Mouse (Mus musculus) forebrain, embryonic 15.5 days (tissue): ENCODE measurements around the gene Ccr1l1. TPM values are rescaled to one million over a fixed set of nuclear protein-coding genes. Genes with fewer than 3 reads are reported as not detected.

ENCODE experiments used
- ATAC-seq: fragments of 200-750 bp; cut with Nextera tagmentation; replicated peaks from 2 replicates; pipeline ENCODE4 v1.8.0; 2017; ENCODE audit warnings: mild to moderate bottlenecking, moderate TSS enrichment, moderate library complexity
- H3K27ac ChIP-seq: fragments of 300-500 bp; sonication (generic); replicated peaks from 2 replicates; pipeline ENCODE4 v1.5.1; 2015; ENCODE audit warnings: mild to moderate bottlenecking, inconsistent platforms
- H3K27me3 ChIP-seq: fragments of 300-500 bp; sonication (generic); 2 replicates; pipeline ENCODE4 v1.6.1; 2015; ENCODE audit warnings: inconsistent platforms
- H3K36me3 ChIP-seq: fragments of 300-500 bp; sonication (generic); 2 replicates; pipeline ENCODE4 v1.6.1; 2015; ENCODE audit warnings: mild to moderate bottlenecking, inconsistent platforms
- H3K4me1 ChIP-seq: fragments of 300-500 bp; sonication (generic); 2 replicates; pipeline ENCODE4 v1.6.1; 2015; ENCODE audit warnings: inconsistent platforms
- H3K4me2 ChIP-seq: fragments of 300-500 bp; sonication (generic); replicated peaks from 2 replicates; pipeline ENCODE4 v1.6.1; 2015; ENCODE audit warnings: mild to moderate bottlenecking, inconsistent platforms
- H3K4me3 ChIP-seq: fragments of 300-500 bp; sonication (generic); 2 replicates; pipeline ENCODE4 v1.5.1; 2015; ENCODE audit warnings: mild to moderate bottlenecking, inconsistent platforms
- H3K9ac ChIP-seq: fragments of 300-500 bp; sonication (generic); replicated peaks from 2 replicates; pipeline ENCODE4 v1.6.1; 2015; ENCODE audit warnings: mild to moderate bottlenecking, inconsistent platforms
- H3K9me3 ChIP-seq: fragments of 300-500 bp; sonication (generic); 2 replicates; pipeline ENCODE4 v1.6.1; 2016; ENCODE audit warnings: inconsistent platforms
- WGBS: fragments of 180-500 bp; shearing (Covaris S2); methylation state at CpG from one replicate; pipeline ENCODE4 v1.1.7; 2015; ENCODE audit warnings: mixed read lengths; 5-methylcytosine and 5-hydroxymethylcytosine counted together
- polyA plus RNA-seq: library from polyadenylated mRNA; unstranded; fragments of >200 nt; fragmentation: Nextera tagmentation; extraction: Ambion mirVana; gene quantifications from 2 replicates; pipeline ENCODE4 v1.2.1, GENCODE M21; 2015

Gene Ccr1l1
- polyA plus RNA-seq = not detected in 2 replicates

GRCm38 (mm10) chr9:123978308-123978707 is at the start of gene Ccr1l1:
Gene Ccr1l1, minus strand, starts transcription at chr9:123978408.
- H3K4me3 ChIP-seq = no peak within 1 kb of the TSS
- H3K4me2 ChIP-seq = no peak within 1 kb of the TSS
- H3K9ac ChIP-seq = no peak within 1 kb of the TSS
- no peaks in the 10 kb centered on the region for H3K9me3 ChIP-seq
- no peaks in the 10 kb centered on the region for H3K27me3 ChIP-seq
- ATAC-seq = no peak
- no peaks in the 10 kb centered on the region for H3K4me1 ChIP-seq
- no peak within 1 kb of the TSS for H3K27ac ChIP-seq
- H3K36me3 ChIP-seq = no peaks in the 10 kb centered on the region
- 70% methylated on average over 1 of the region's 1 CpGs for WGBS

DNA sequence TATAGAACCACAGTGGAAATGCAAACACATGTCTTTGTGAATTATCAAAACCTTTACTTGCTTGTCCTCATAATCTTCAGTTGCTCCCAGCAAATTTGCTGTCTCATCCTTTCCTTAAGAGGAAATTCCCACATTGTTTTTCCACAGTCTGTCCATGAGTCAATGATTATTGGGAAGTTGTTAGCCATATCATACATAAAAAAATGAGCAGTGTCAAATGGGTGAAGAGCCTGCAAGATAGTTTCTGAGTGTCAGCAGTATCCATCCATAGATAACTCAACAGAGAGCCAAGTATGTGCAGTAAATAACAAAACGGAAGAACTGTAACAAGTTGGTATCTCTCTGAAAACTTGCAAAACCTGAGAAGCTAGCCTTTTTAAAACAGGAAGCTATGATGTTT is 43.5 kb upstream of the Ccr1l1 start, which contains the start of gene Ccr3:
Ccr3 (plus strand) TSS at position 301 of the 400 bp plus-strand sequence.
- ATAC-seq = no peak
- no peaks in the 10 kb centered on the region for H3K4me1 ChIP-seq
- no peaks in the 10 kb centered on the region for H3K36me3 ChIP-seq
- no peak within 1 kb of the TSS for H3K4me2 ChIP-seq
- WGBS = 95% methylated on average over 1 of the region's 1 CpGs
- no peaks in the 10 kb centered on the region for H3K9me3 ChIP-seq
- no peaks in the 10 kb centered on the region for H3K27me3 ChIP-seq
- H3K4me3 ChIP-seq = no peak within 1 kb of the TSS
- H3K9ac ChIP-seq = no peak within 1 kb of the TSS
- no peak within 1 kb of the TSS for H3K27ac ChIP-seq

- 86% methylated on average over 3 of the region's 3 CpGs for WGBS
- Histone ChIP-seq H3K27ac (no peak overlapping the region), H3K27me3 (no peaks in the 10 kb centered on the region), H3K4me1 (no peaks in the 10 kb centered on the region), H3K9ac (no peak overlapping the region), H3K4me3 (no peak overlapping the region), H3K36me3 (no peaks in the 10 kb centered on the region), H3K4me2 (no peak overlapping the region), H3K9me3 (no peaks in the 10 kb centered on the region)
- ATAC-seq = no peak
Observed at GRCm38 (mm10) chr9:124019887-124020286, 41.7 kb upstream of the Ccr1l1 start.

DNA sequence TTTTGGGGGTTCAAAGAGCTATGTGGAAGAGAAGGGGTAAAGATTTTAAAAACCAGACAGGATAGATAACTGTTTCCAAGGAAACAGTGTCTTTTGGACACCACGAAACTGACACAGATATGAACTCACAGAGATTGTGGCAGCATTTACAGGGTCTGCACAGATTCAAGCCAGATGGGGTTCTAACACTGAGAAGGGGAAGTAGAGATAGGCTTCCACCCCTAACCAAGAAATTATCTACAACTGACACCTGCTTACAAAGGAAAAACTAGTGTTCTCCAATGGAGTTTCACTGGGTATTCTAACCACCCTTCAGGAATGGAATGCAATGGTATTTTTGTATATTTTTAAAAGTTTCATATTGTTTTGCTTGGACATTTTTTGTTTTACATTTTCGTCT is 37.8 kb upstream of the Ccr1l1 start:
- ATAC-seq = no peak

DNA sequence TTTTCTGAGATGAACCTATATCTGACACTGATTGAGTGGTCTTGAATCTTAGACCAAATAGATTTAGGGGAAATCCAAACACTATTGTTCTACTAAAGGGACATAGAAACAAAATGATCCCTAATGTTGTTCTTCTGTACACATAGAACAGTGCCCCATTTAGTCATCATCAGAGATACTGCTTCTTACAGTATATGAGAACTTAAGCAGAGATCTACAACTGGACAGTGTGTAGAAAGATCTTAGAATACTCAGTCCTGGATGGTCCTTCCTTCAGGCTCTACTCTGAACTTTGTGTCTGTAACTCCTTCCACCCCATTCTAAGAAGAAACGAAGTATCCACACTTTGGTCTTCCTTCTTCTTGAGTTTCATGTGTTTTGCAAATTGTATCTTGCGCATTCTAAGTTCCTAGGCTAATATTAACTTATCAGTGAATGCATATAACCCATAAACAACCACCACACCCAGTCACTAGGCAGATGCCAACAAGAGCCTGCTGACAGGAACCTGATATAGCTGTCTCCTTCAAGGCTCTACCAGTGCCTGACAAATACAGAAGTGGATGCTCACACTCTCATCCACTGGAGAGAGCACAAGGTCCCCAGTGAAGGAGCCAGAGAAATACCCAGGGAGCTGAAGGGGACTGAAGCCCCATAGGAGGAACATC is 36.9 kb upstream of the Ccr1l1 start:
- Histone ChIP-seq H3K4me1 (no peaks in the 10 kb centered on the region), H3K9me3 (no peaks in the 10 kb centered on the region), H3K36me3 (no peaks in the 10 kb centered on the region), H3K4me2 (no peak overlapping the region), H3K27me3 (no peaks in the 10 kb centered on the region), H3K27ac (no peak overlapping the region), H3K4me3 (no peak overlapping the region), H3K9ac (no peak overlapping the region)
- 78% methylated on average over 2 of the region's 2 CpGs for WGBS
- no peak for ATAC-seq

More for the DNA sequence above, 37.8 kb upstream of the Ccr1l1 start:
- WGBS = 79% methylated on average over 2 of the region's 2 CpGs
- H3K4me3 ChIP-seq = no peak overlapping the region
- H3K36me3 ChIP-seq = no peaks in the 10 kb centered on the region
- no peak overlapping the region for H3K27ac ChIP-seq
- H3K4me1 ChIP-seq = no peaks in the 10 kb centered on the region
- no peak overlapping the region for H3K4me2 ChIP-seq
- no peak overlapping the region for H3K9ac ChIP-seq
- no peaks in the 10 kb centered on the region for H3K9me3 ChIP-seq
- H3K27me3 ChIP-seq = no peaks in the 10 kb centered on the region

GRCm38 (mm10) chr9:124013270-124013669 is 35.1 kb upstream of the Ccr1l1 start:
- no peak overlapping the region for H3K27ac ChIP-seq
- ATAC-seq = no peak
- no peak overlapping the region for H3K4me2 ChIP-seq
- no peak overlapping the region for H3K4me3 ChIP-seq
- H3K27me3 ChIP-seq = no peaks in the 10 kb centered on the region
- 81% methylated on average over 3 of the region's 3 CpGs for whole genome bisulfite sequencing
- no peaks in the 10 kb centered on the region for H3K9me3 ChIP-seq
- no peak overlapping the region for H3K9ac ChIP-seq
- H3K36me3 ChIP-seq = no peaks in the 10 kb centered on the region
- H3K4me1 ChIP-seq = no peaks in the 10 kb centered on the region

GRCm38 (mm10) chr9:124012691-124013090 is 34.5 kb upstream of the Ccr1l1 start:
- 77% methylated on average over 2 of the region's 2 CpGs for WGBS

DNA sequence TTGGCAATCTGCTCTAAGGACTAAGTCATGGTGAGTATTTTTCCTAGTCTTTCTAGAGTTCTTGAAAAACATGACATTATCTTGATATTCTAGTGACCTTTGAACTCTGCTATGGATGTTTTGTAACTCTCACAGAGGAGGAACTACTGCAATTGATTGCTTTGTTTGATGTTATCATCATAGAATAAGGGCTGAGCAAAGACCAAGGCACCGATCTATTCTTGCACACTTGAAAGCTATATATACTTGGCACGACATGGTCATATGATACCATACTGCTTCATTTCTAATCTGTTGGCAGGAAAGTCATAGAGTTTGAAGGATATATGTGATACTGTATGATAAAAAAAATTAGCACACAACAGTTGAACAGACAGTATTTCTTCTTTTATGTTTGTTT is 21.6 kb upstream of the Ccr1l1 start:
- 87% methylated on average over 2 of the region's 2 CpGs for WGBS
- H3K4me2 ChIP-seq = no peak overlapping the region
- no peaks in the 10 kb centered on the region for H3K27me3 ChIP-seq
- no peak overlapping the region for H3K27ac ChIP-seq
- no peak for ATAC-seq
- H3K4me3 ChIP-seq = no peak overlapping the region
- no peaks in the 10 kb centered on the region for H3K36me3 ChIP-seq
- no peak overlapping the region for H3K9ac ChIP-seq
- no peaks in the 10 kb centered on the region for H3K9me3 ChIP-seq
- no peaks in the 10 kb centered on the region for H3K4me1 ChIP-seq

More at GRCm38 (mm10) chr9:124012691-124013090, 34.5 kb upstream of the Ccr1l1 start:
- H3K4me1 ChIP-seq = no peaks in the 10 kb centered on the region
- ATAC-seq = no peak
- no peak overlapping the region for H3K4me2 ChIP-seq
- H3K9me3 ChIP-seq = no peaks in the 10 kb centered on the region
- no peaks in the 10 kb centered on the region for H3K27me3 ChIP-seq
- H3K27ac ChIP-seq = no peak overlapping the region
- H3K36me3 ChIP-seq = no peaks in the 10 kb centered on the region
- no peak overlapping the region for H3K4me3 ChIP-seq
- no peak overlapping the region for H3K9ac ChIP-seq

GRCm38 (mm10) chr9:123997719-123998118 is 19.5 kb upstream of the Ccr1l1 start:
- H3K9ac ChIP-seq = no peak overlapping the region
- H3K27me3 ChIP-seq = no peaks in the 10 kb centered on the region

GRCm38 (mm10) chr9:123991312-123991906 is 13.2 kb upstream of the Ccr1l1 start:
- H3K36me3 ChIP-seq = no peaks in the 10 kb centered on the region
- no peak overlapping the region for H3K27ac ChIP-seq
- ATAC-seq = no peak
- H3K4me3 ChIP-seq = no peak overlapping the region
- H3K9ac ChIP-seq = no peak overlapping the region
- H3K27me3 ChIP-seq = no peaks in the 10 kb centered on the region
- no peaks in the 10 kb centered on the region for H3K9me3 ChIP-seq
- H3K4me1 ChIP-seq = no peaks in the 10 kb centered on the region
- no peak overlapping the region for H3K4me2 ChIP-seq
- WGBS = 67% methylated on average over 1 of the region's 1 CpGs

More at GRCm38 (mm10) chr9:123997719-123998118, 19.5 kb upstream of the Ccr1l1 start:
- 87% methylated on average over 3 of the region's 3 CpGs for WGBS
- no peak overlapping the region for H3K27ac ChIP-seq
- no peaks in the 10 kb centered on the region for H3K36me3 ChIP-seq
- no peak overlapping the region for H3K4me3 ChIP-seq
- no peaks in the 10 kb centered on the region for H3K4me1 ChIP-seq
- no peak for ATAC-seq
- H3K9me3 ChIP-seq = no peaks in the 10 kb centered on the region
- no peak overlapping the region for H3K4me2 ChIP-seq

DNA sequence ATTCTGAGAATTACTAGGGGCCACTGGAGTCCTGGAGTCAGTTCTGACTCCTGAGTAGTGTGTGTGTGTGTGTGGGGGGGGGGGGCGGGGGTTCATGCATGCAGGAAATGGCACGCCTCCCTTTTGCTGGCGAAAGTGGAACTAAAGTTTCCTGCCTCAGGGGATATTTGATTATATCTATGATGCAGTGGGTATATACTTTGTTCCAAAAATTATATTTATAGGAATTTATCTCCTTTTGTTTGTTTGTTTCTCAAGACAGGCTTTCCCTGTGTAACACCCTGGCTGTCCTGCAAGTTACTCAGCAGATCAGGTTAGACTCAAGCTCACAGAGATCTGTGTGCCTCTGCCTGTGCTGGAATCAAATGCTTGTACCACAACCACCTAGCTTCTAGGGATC is 11.5 kb upstream of the Ccr1l1 start:
- Histone ChIP-seq H3K36me3 (no peaks in the 10 kb centered on the region), H3K27me3 (no peaks in the 10 kb centered on the region), H3K9ac (no peak overlapping the region), H3K4me3 (no peak overlapping the region), H3K4me2 (no peak overlapping the region), H3K27ac (no peak overlapping the region), H3K4me1 (no peaks in the 10 kb centered on the region), H3K9me3 (no peaks in the 10 kb centered on the region)
- no peak for ATAC-seq
- 91% methylated on average over 3 of the region's 3 CpGs for WGBS

- Histone ChIP-seq H3K4me3 (no peak overlapping the region), H3K4me1 (no peaks in the 10 kb centered on the region), H3K27ac (no peak overlapping the region), H3K9ac (no peak overlapping the region), H3K4me2 (no peak overlapping the region), H3K36me3 (no peaks in the 10 kb centered on the region), H3K27me3 (no peaks in the 10 kb centered on the region), H3K9me3 (no peaks in the 10 kb centered on the region)
- no peak for ATAC-seq
- 89% methylated on average over 2 of the region's 2 CpGs for WGBS
Observed at GRCm38 (mm10) chr9:123986217-123986616, 8.0 kb upstream of the Ccr1l1 start.

GRCm38 (mm10) chr9:123984943-123985342 is 6.7 kb upstream of the Ccr1l1 start:
- no peak for ATAC-seq
- H3K27me3 ChIP-seq = no peaks in the 10 kb centered on the region
- no peak overlapping the region for H3K27ac ChIP-seq
- no peaks in the 10 kb centered on the region for H3K36me3 ChIP-seq
- no peak overlapping the region for H3K4me3 ChIP-seq
- H3K4me1 ChIP-seq = no peaks in the 10 kb centered on the region
- H3K9me3 ChIP-seq = no peaks in the 10 kb centered on the region
- H3K4me2 ChIP-seq = no peak overlapping the region
- H3K9ac ChIP-seq = no peak overlapping the region
